Mouse (Mus musculus): Measurements from ENCODE around the gene Gabrg3.

GRCm38 (mm10) chr7:57293564-57293963 lies 93.4 kb downstream of the Gabrg3 start:
- TF ChIP-seq CTCF (conservative IDR thresholded peaks at IDR 0.05; ENCODE audit: low read length) (no peak), NANOG (IDR thresholded peaks at IDR 0.05; ENCODE audit: borderline replicate concordance, low read length) (no peak)
